Mouse (Mus musculus): ENCODE measurements around the gene Teddm3.
"Not testable (repeated sequence)": the region's sequence is repeated elsewhere in the genome, so short reads cannot be mapped to it uniquely, and the experiment has no call there.

GRCm38 (mm10) chr16:21163423-21163822 lies 9.6 kb upstream of the Teddm3 start:
- not testable (repeated sequence) for TF ChIP-seq CTCF (IDR thresholded peaks at IDR 0.05; ENCODE audit: borderline replicate concordance, control insufficient read depth, extremely low read depth, insufficient read depth, low read length, poor library complexity); POLR2A (IDR thresholded peaks at IDR 0.05; ENCODE audit: control insufficient read depth, extremely low read depth, insufficient read depth, low read length, poor library complexity)
